Mouse (Mus musculus) c-Kit-positive CD71-negative TER-119-negative erythroid progenitor cells, embryonic 14.5 days (primary cell): ENCODE results near the gene Cdk5.

Source experiments
- DNase-seq: peaks from one replicate; pipeline ENCODE4 v3.0.0-alpha.2; 2013; ENCODE audit warnings: low read depth

Gene Cdk5

GRCm38 (mm10) chr5:24373807-24374206 lies 49.5 kb downstream of the Cdk5 start:
- no peak for DNase-seq

- DNase-seq, result no peak
Observed at GRCm38 (mm10) chr5:24369767-24370166, 53.6 kb downstream of the Cdk5 start.
